Mouse (Mus musculus): ENCODE data around the gene Pmm1. TPM values are rescaled to one million over a fixed set of nuclear protein-coding genes. Genes with fewer than 3 reads are reported as not detected.
"Not testable (repeated sequence)": the region's sequence is repeated elsewhere in the genome, so short reads cannot be mapped to it uniquely, and the experiment has no call there.

Pmm1 gene
- total and polyA plus RNA-seq, 3 experiments: 22.0 to 27.7 (median 26.7) TPM

DNA sequence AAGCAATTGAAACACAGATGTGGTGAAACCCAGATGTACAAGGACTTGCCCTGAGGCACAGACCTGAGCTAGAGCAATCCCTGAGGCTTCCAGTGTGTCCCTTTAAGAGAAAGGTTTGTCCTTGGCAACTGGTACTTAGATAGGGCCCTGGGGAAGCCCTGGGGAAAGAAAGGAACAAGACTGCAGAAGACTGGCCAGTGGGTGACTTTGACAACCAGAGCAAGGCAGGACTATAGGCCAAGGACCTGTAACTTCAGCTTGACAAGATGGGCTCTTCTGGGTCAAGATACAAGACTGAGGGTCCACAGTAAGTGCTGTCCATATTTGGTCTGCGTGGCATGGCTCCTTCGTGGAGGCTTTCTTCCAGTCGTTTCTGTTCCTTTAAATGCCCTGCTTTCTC is 26.9 kb upstream of the Pmm1 start, which contains the start of gene Xrcc6:
Gene Xrcc6, plus strand, starts transcription at position 190 of the 400 bp plus-strand sequence.
- Histone ChIP-seq H3K27me3 (ENCODE audit: control insufficient read depth, insufficient read depth, low read length) (no peaks in the 10 kb centered on the region), H3K4me3 (no peak within 1 kb of the TSS), H3K79me2 (replicated peaks; ENCODE audit: control insufficient read depth, insufficient read depth, low read length) (no peaks in the 10 kb centered on the region), H3K4me1 (ENCODE audit: control insufficient read depth, insufficient read depth, low read length) (peaks cover 4% of the 10 kb centered on the region), H3K27ac (no peak within 1 kb of the TSS), H3K36me3 (ENCODE audit: control insufficient read depth, insufficient read depth, low read length) (no peaks in the 10 kb centered on the region), H3K9ac (ENCODE audit: low read depth, low read length) (no peak within 1 kb of the TSS)
- intact Hi-C loops (cut with DNase I): no loop called here
- TF ChIP-seq EP300 (IDR thresholded peaks at IDR 0.05; ENCODE audit: insufficient read depth, low read depth, low read length): no peak
- TF ChIP-seq POLR2A (IDR thresholded peaks at IDR 0.05; ENCODE audit: insufficient read depth, low read depth, low read length): no peak
- no peak for TF ChIP-seq CTCF (IDR thresholded peaks at IDR 0.05)
- 64% methylated on average over 3 of the region's 3 CpGs for WGBS
- no peak for DNase-seq

DNA sequence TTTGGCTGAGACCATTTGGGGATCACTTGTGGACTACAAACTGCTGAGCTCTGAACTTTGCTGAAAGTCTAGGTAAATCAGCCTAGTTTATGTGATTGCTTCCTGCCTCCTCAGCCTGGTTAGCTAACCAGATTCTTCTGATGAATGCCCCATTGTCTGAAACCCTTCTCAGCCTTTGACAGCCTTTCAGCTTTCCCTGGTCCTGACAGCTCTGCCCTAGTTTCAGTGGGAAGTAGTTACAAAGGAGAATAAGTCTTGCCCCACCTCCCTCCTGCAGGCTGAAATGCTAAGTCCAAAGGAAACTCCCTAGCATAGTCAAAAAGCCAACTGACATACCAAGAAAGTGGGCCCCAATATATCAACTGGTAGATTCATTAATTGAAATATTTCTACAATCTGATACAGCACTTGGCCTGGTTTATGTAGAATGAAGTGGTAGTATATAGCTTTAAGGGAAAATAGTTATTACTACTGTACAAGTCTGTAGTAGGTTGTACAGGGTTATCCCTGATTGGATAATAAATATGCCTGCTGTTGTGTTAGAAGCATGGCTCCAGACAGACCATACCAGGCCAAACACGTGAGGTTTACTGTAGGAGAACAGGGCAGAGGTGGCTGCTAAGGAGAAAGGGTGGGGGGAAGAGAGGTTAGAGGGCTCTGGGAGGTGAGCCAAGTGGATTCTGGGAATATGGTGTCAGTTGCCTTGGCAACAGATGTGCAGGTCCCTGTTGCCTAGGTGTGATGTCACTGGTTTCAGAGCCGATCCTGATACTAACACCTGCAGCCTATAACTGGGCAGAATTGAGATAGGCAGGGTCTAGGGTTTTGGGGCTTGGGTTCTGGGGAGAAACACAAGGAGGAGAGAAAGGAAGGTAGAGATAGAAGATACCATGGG is 24.8 kb upstream of the Pmm1 start:
- H3K4me1 ChIP-seq (ENCODE audit: control insufficient read depth, insufficient read depth, low read length): peaks cover 4% of the 10 kb centered on the region
- no peak overlapping the region for H3K27ac ChIP-seq
- intact Hi-C loops (cut with DNase I): no loop called here
- DNase-seq: no peak
- H3K27me3 ChIP-seq (ENCODE audit: control insufficient read depth, insufficient read depth, low read length): no peaks in the 10 kb centered on the region
- H3K79me2 ChIP-seq (replicated peaks; ENCODE audit: control insufficient read depth, insufficient read depth, low read length): no peaks in the 10 kb centered on the region
- H3K4me3 ChIP-seq: no peak overlapping the region
- H3K36me3 ChIP-seq (ENCODE audit: control insufficient read depth, insufficient read depth, low read length): no peaks in the 10 kb centered on the region
- H3K9ac ChIP-seq (ENCODE audit: low read depth, low read length): no peak overlapping the region
- WGBS: 70% methylated on average over 2 of the region's 2 CpGs
- no peak for TF ChIP-seq POLR2A (IDR thresholded peaks at IDR 0.05; ENCODE audit: insufficient read depth, low read depth, low read length)
- no peak for TF ChIP-seq EP300 (IDR thresholded peaks at IDR 0.05; ENCODE audit: insufficient read depth, low read depth, low read length)
- no peak for TF ChIP-seq CTCF (IDR thresholded peaks at IDR 0.05)

DNA sequence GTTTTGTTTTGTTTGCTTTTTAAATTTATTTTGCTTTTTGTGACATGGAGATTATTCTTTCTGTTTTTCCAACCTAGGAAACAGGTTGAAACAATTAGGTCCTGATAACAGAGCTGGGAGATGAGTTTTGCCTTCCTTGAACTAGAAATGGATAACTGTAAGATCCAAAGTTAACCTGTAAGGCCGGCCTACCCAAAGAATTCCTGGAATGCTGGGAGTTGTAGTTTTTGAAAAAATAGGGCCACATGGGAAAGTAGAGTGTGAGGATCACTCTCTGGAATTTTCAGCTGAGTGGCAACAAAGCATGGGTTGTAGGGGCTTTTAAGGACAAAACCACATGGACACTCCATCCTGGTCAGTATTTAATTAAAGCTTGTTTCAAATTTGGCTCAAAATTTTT is 21.4 kb upstream of the Pmm1 start:
- TF ChIP-seq EP300 (IDR thresholded peaks at IDR 0.05; ENCODE audit: insufficient read depth, low read depth, low read length) (no peak), CTCF (IDR thresholded peaks at IDR 0.05) (no peak), POLR2A (IDR thresholded peaks at IDR 0.05; ENCODE audit: insufficient read depth, low read depth, low read length) (no peak)
- Histone ChIP-seq H3K36me3 (ENCODE audit: control insufficient read depth, insufficient read depth, low read length) (no peaks in the 10 kb centered on the region), H3K4me3 (no peak overlapping the region), H3K27ac (no peak overlapping the region), H3K79me2 (replicated peaks; ENCODE audit: control insufficient read depth, insufficient read depth, low read length) (no peaks in the 10 kb centered on the region), H3K27me3 (ENCODE audit: control insufficient read depth, insufficient read depth, low read length) (no peaks in the 10 kb centered on the region), H3K4me1 (ENCODE audit: control insufficient read depth, insufficient read depth, low read length) (no peaks in the 10 kb centered on the region), H3K9ac (ENCODE audit: low read depth, low read length) (no peak overlapping the region)
- DNase-seq: no peak
- WGBS: 60% methylated on average over 1 of the region's 1 CpGs
- intact Hi-C loops (cut with DNase I): no loop called here

DNA sequence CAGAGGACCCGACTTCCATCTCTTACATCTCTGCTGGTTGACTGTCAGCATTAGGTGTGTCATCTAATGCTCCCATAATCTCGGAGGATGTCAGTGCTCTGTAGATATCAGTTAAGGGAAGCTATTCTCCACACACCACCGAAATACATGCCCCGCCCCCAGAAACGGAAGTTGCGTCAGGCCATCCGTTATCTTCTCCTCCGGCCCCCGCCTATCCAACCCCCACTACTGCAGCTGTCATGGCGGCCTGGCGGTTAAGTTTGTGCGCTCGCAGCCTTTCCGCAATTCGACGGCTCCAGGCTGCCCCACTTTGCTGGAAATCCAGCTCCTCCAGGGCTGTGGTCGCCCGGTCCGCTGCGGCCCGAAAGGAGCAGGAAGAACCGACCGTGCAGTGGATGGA is 19.6 kb upstream of the Pmm1 start, which contains the start of gene 1700029P11Rik:
Gene 1700029P11Rik, plus strand, starts transcription at position 220 of the 400 bp plus-strand sequence.
- DNase-seq: no peak
- intact Hi-C loops (cut with DNase I): no loop called here
- WGBS: 89% methylated on average over 23 of the region's 23 CpGs
- Histone ChIP-seq H3K9ac (ENCODE audit: low read depth, low read length) (no peak within 1 kb of the TSS), H3K4me1 (ENCODE audit: control insufficient read depth, insufficient read depth, low read length) (no peaks in the 10 kb centered on the region), H3K4me3 (no peak within 1 kb of the TSS), H3K79me2 (replicated peaks; ENCODE audit: control insufficient read depth, insufficient read depth, low read length) (no peaks in the 10 kb centered on the region), H3K27me3 (ENCODE audit: control insufficient read depth, insufficient read depth, low read length) (no peaks in the 10 kb centered on the region), H3K36me3 (ENCODE audit: control insufficient read depth, insufficient read depth, low read length) (no peaks in the 10 kb centered on the region), H3K27ac (no peak within 1 kb of the TSS)
- no peak for TF ChIP-seq EP300 (IDR thresholded peaks at IDR 0.05; ENCODE audit: insufficient read depth, low read depth, low read length)
- no peak for TF ChIP-seq CTCF (IDR thresholded peaks at IDR 0.05)
- no peak for TF ChIP-seq POLR2A (IDR thresholded peaks at IDR 0.05; ENCODE audit: insufficient read depth, low read depth, low read length)

DNA sequence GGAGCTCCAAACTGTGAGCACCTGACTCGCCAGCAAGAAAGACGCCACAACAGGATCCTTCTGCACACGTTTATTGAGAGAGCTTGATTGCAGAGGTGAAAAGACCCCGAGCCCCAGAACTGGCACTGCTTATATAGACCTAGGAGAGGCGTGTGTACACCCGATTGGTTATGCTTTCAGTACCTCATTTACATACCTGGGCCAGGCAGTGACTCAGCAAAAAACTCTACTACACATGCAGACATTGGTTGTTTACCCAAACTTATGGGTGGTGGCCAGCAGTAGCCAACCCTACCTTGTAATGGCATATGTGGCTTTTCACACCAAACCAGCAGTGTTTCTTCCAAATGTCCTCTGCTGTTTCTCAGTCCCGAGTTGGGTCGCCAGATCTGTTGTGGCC is 14.4 kb upstream of the Pmm1 start:
- intact Hi-C loops (cut with DNase I): loop anchor here (5.0 kb wide), 1 partner anchor 412 kb away; no protein-coding TSS in a partner anchor
- H3K27me3 ChIP-seq (ENCODE audit: control insufficient read depth, insufficient read depth, low read length); DNase-seq; H3K79me2 ChIP-seq (replicated peaks; ENCODE audit: control insufficient read depth, insufficient read depth, low read length); H3K9ac ChIP-seq (ENCODE audit: low read depth, low read length); H3K4me1 ChIP-seq (ENCODE audit: control insufficient read depth, insufficient read depth, low read length); H3K4me3 ChIP-seq; H3K36me3 ChIP-seq (ENCODE audit: control insufficient read depth, insufficient read depth, low read length); H3K27ac ChIP-seq: not testable (repeated sequence)
- WGBS: 91% methylated on average over 8 of the region's 8 CpGs

DNA sequence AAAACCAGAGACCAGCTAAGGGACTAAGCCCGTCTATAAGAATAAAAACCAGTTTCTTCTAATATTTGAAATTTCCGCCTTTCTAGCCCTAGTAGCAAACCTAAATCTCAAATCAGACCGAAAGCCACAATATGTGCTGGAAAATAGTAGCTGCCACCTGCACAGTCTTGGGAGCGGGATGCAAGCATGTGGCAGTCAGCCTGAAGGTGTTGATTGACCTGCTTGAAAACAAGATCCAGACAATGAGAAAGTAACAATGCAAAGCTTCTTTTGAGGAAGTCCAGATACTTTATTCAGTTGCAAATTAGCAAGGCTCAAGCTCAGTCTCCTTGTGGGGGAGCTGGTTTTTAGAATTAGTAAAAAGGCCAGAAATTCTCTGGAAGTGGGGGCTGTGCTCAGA is 9.8 kb upstream of the Pmm1 start:
- intact Hi-C loops (cut with DNase I); H3K27me3 ChIP-seq (ENCODE audit: control insufficient read depth, insufficient read depth, low read length); H3K4me1 ChIP-seq (ENCODE audit: control insufficient read depth, insufficient read depth, low read length); H3K9ac ChIP-seq (ENCODE audit: low read depth, low read length); H3K36me3 ChIP-seq (ENCODE audit: control insufficient read depth, insufficient read depth, low read length); H3K27ac ChIP-seq; H3K4me3 ChIP-seq; DNase-seq; H3K79me2 ChIP-seq (replicated peaks; ENCODE audit: control insufficient read depth, insufficient read depth, low read length): not testable (repeated sequence)
- 92% methylated on average over 4 of the region's 4 CpGs for WGBS

DNA sequence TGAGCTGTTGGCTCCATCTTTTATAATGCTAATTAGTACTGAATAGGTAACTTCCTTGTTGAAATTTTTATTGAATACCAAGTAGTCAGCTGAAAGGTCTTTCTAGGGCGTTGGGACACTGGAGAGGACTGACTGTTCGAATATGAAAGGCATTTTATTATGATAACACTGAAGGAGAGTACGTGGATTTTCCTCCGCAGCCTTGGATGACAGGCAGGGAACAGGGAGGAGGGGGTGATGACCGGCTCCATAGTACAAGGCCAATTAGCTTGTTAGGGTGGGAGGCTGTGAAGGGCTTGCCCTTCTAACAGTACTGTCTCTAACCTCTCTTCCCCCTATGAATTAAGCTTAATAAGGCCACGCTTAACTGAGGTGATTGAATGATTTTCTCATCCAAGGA is 8.9 kb upstream of the Pmm1 start:
- H3K9ac ChIP-seq (ENCODE audit: low read depth, low read length); H3K79me2 ChIP-seq (replicated peaks; ENCODE audit: control insufficient read depth, insufficient read depth, low read length); H3K27ac ChIP-seq; H3K4me3 ChIP-seq; DNase-seq; intact Hi-C loops (cut with DNase I); H3K27me3 ChIP-seq (ENCODE audit: control insufficient read depth, insufficient read depth, low read length); H3K4me1 ChIP-seq (ENCODE audit: control insufficient read depth, insufficient read depth, low read length); H3K36me3 ChIP-seq (ENCODE audit: control insufficient read depth, insufficient read depth, low read length): not testable (repeated sequence)
- 57% methylated on average over 6 of the region's 6 CpGs for WGBS
